In the genomic region with DNA sequence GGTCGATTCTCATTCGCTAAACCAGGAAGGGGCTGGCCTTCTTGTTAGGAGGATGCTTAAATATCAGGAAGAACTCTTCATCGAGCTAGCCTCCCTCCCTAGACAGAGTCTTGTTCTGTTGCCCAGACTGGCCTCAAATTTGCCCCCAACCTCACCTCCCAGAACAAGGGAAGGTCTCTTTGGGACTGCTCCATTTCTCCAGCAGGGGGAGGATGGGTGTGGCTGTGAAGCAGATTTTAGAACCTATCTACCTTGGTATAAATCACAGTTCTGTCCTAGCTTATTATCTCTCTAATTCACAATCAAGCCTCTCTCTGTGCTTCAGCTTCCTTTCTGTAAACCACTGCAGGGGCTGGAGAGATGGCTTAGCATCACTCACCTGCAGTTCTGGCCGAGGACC, we compare ENCODE assay signal across 16 mouse cellular contexts.
DNase-seq lines count a peak whose midpoint lies in the region; TF ChIP-seq lines count a peak whose summit lies in the region.
"Had no signal": no experiment of that assay in that cellular context is flagged by ENCODE, and none has a peak within 500 bp of the region (broad histone marks: within the 10 kb centered on the region; RNA-seq: fewer than 3 reads in every experiment).

No protein-coding gene starts in this region.

- DNase-seq in cerebellum, postnatal 10 days = peak; percentile 36 to 37
- DNase-seq in cerebellum, postnatal 25 days = no peak
- no peak for DNase-seq in layer of hippocampus, adult 2 months (ENCODE audit: low spot score in 2 of 2)
- no peak for DNase-seq in layer of hippocampus, adult 9-10 months (ENCODE audit: low spot score)
- DNase-seq in right cerebral cortex, postnatal 4 days = peak; percentile 11
- DNase-seq in right cerebral cortex, postnatal 10 days (ENCODE audit: low spot score in 2 of 2) = no peak
- DNase-seq in adrenal gland, adult 8-10 months = no peak
- no peak for DNase-seq in ovary, postnatal 36 days (ENCODE audit: low spot score)
- DNase-seq: adrenal gland, postnatal 25 days; cerebellum, adult 9-11 months; gastrocnemius, postnatal 25 days; kidney, postnatal 14 days; lung, adult 18-20 months; thymus, adult 18-20 months had no signal

- TF ChIP-seq CTCF in layer of hippocampus, adult 2 months (conservative IDR thresholded peaks at IDR 0.05) = peak; percentile 64

- H3K4me3 ChIP-seq in layer of hippocampus, adult 2 months = no peak overlapping the region
- H3K4me3 ChIP-seq: embryonic facial prominence, embryonic 12.5 days; neural tube, embryonic 12.5 days had no signal

- H3K27ac ChIP-seq in layer of hippocampus, adult 2 months = no peak overlapping the region
- H3K27ac ChIP-seq: embryonic facial prominence, embryonic 12.5 days; neural tube, embryonic 12.5 days had no signal

Comparison
In these comparisons a context has a peak if more than half of its experiments do, and no peak if none do; other contexts are left out.
1. DNase-seq: peak in cerebellum, postnatal 10 days (2 of 2) and right cerebral cortex, postnatal 4 days (single experiment); none in cerebellum, postnatal 25 days (0 of 2), layer of hippocampus, adult 2 months (0 of 2), layer of hippocampus, adult 9-10 months (single experiment), right cerebral cortex, postnatal 10 days (0 of 2), adrenal gland, adult 8-10 months (single experiment) and ovary, postnatal 36 days (single experiment).